Mouse (Mus musculus): ENCODE results near the gene Gm10959. TPM values are rescaled to one million over a fixed set of nuclear protein-coding genes. Genes with fewer than 3 reads are reported as not detected.

Gm10959 gene
- polyA plus RNA-seq, 1 experiment from 2014 or later = not detected

- peak; percentile 79 for ATAC-seq
- H3K4me2 ChIP-seq (ENCODE audit: low read length) = no peak overlapping the region
- 46% methylated on average over 12 of the region's 12 CpGs for WGBS
These were observed 15.3 kb downstream of the Gm10959 start for GRCm38 (mm10) chr3:122903746-122904433.

GRCm38 (mm10) chr3:122898254-122898653 lies 20.9 kb downstream of the Gm10959 start:
- H3K27ac ChIP-seq (ENCODE audit: low read depth, low read length) = no peak overlapping the region
- no peaks in the 10 kb centered on the region for H3K9me3 ChIP-seq (ENCODE audit: control insufficient read depth, low read length)
- ATAC-seq = no peak
- no peaks in the 10 kb centered on the region for H3K27me3 ChIP-seq (replicated peaks; ENCODE audit: control insufficient read depth, insufficient read depth, low read length)
- H3K9ac ChIP-seq (ENCODE audit: low read depth, low read length) = no peak overlapping the region
- no peaks in the 10 kb centered on the region for H3K36me3 ChIP-seq (ENCODE audit: control insufficient read depth, insufficient read depth, low read length)
- WGBS = 60% methylated on average over 6 of the region's 6 CpGs
- no peaks in the 10 kb centered on the region for H3K4me1 ChIP-seq (ENCODE audit: control insufficient read depth, insufficient read depth, low read depth, low read length)
- H3K4me2 ChIP-seq (ENCODE audit: low read length) = no peak overlapping the region
- no peak overlapping the region for H3K4me3 ChIP-seq (ENCODE audit: low read length)

More at GRCm38 (mm10) chr3:122903746-122904433, 15.3 kb downstream of the Gm10959 start:
- no peak overlapping the region for H3K9ac ChIP-seq (ENCODE audit: low read depth, low read length)
- no peak overlapping the region for H3K4me3 ChIP-seq (ENCODE audit: low read length)
- no peaks in the 10 kb centered on the region for H3K9me3 ChIP-seq (ENCODE audit: control insufficient read depth, low read length)
- H3K27ac ChIP-seq (ENCODE audit: low read depth, low read length) = no peak overlapping the region
- H3K27me3 ChIP-seq (replicated peaks; ENCODE audit: control insufficient read depth, insufficient read depth, low read length) = no peaks in the 10 kb centered on the region
- H3K4me1 ChIP-seq (ENCODE audit: control insufficient read depth, insufficient read depth, low read depth, low read length) = no peaks in the 10 kb centered on the region
- H3K36me3 ChIP-seq (ENCODE audit: control insufficient read depth, insufficient read depth, low read length) = no peaks in the 10 kb centered on the region

- Histone ChIP-seq H3K4me1 (ENCODE audit: control insufficient read depth, insufficient read depth, low read depth, low read length) (no peaks in the 10 kb centered on the region), H3K27me3 (replicated peaks; ENCODE audit: control insufficient read depth, insufficient read depth, low read length) (no peaks in the 10 kb centered on the region), H3K27ac (ENCODE audit: low read depth, low read length) (no peak overlapping the region), H3K9ac (ENCODE audit: low read depth, low read length) (no peak overlapping the region), H3K9me3 (ENCODE audit: control insufficient read depth, low read length) (no peaks in the 10 kb centered on the region), H3K4me3 (ENCODE audit: low read length) (no peak overlapping the region), H3K4me2 (ENCODE audit: low read length) (no peak overlapping the region), H3K36me3 (ENCODE audit: control insufficient read depth, insufficient read depth, low read length) (no peaks in the 10 kb centered on the region)
- no peak for ATAC-seq
- WGBS = 90% methylated on average over 11 of the region's 11 CpGs
These were observed 23.9 kb downstream of the Gm10959 start for GRCm38 (mm10) chr3:122895189-122895731.

GRCm38 (mm10) chr3:122894772-122895171 lies 24.4 kb downstream of the Gm10959 start, which contains the start of gene Fabp2:
Gene Fabp2, plus strand, starts transcription at chr3:122895072.
- no peak within 1 kb of the TSS for H3K9ac ChIP-seq (ENCODE audit: low read depth, low read length)
- H3K4me3 ChIP-seq (ENCODE audit: low read length) = no peak within 1 kb of the TSS
- no peaks in the 10 kb centered on the region for H3K9me3 ChIP-seq (ENCODE audit: control insufficient read depth, low read length)
- H3K27ac ChIP-seq (ENCODE audit: low read depth, low read length) = no peak within 1 kb of the TSS
- H3K27me3 ChIP-seq (replicated peaks; ENCODE audit: control insufficient read depth, insufficient read depth, low read length) = no peaks in the 10 kb centered on the region
- ATAC-seq = no peak
- WGBS = 97% methylated on average over 3 of the region's 3 CpGs
- no peak within 1 kb of the TSS for H3K4me2 ChIP-seq (ENCODE audit: low read length)
- no peaks in the 10 kb centered on the region for H3K4me1 ChIP-seq (ENCODE audit: control insufficient read depth, insufficient read depth, low read depth, low read length)
- no peaks in the 10 kb centered on the region for H3K36me3 ChIP-seq (ENCODE audit: control insufficient read depth, insufficient read depth, low read length)

GRCm38 (mm10) chr3:122888371-122888819 lies 30.8 kb downstream of the Gm10959 start:
- Histone ChIP-seq H3K27me3 (replicated peaks; ENCODE audit: control insufficient read depth, insufficient read depth, low read length) (no peaks in the 10 kb centered on the region), H3K9ac (ENCODE audit: low read depth, low read length) (no peak overlapping the region), H3K4me3 (ENCODE audit: low read length) (no peak overlapping the region), H3K36me3 (ENCODE audit: control insufficient read depth, insufficient read depth, low read length) (no peaks in the 10 kb centered on the region), H3K9me3 (ENCODE audit: control insufficient read depth, low read length) (no peaks in the 10 kb centered on the region), H3K27ac (ENCODE audit: low read depth, low read length) (no peak overlapping the region), H3K4me2 (ENCODE audit: low read length) (no peak overlapping the region), H3K4me1 (ENCODE audit: control insufficient read depth, insufficient read depth, low read depth, low read length) (no peaks in the 10 kb centered on the region)
- 88% methylated on average over 5 of the region's 5 CpGs for WGBS
- ATAC-seq = no peak

GRCm38 (mm10) chr3:122887505-122888301 lies 31.5 kb downstream of the Gm10959 start:
- H3K27me3 ChIP-seq (replicated peaks; ENCODE audit: control insufficient read depth, insufficient read depth, low read length) = no peaks in the 10 kb centered on the region
- no peaks in the 10 kb centered on the region for H3K9me3 ChIP-seq (ENCODE audit: control insufficient read depth, low read length)
- no peaks in the 10 kb centered on the region for H3K4me1 ChIP-seq (ENCODE audit: control insufficient read depth, insufficient read depth, low read depth, low read length)
- no peak overlapping the region for H3K9ac ChIP-seq (ENCODE audit: low read depth, low read length)
- no peak for ATAC-seq
- no peak overlapping the region for H3K4me3 ChIP-seq (ENCODE audit: low read length)
- WGBS = 78% methylated on average over 4 of the region's 4 CpGs
- no peaks in the 10 kb centered on the region for H3K36me3 ChIP-seq (ENCODE audit: control insufficient read depth, insufficient read depth, low read length)
- no peak overlapping the region for H3K4me2 ChIP-seq (ENCODE audit: low read length)
- no peak overlapping the region for H3K27ac ChIP-seq (ENCODE audit: low read depth, low read length)

GRCm38 (mm10) chr3:122878705-122879315 lies 40.4 kb downstream of the Gm10959 start:
- Histone ChIP-seq H3K4me3 (ENCODE audit: low read length) (no peak overlapping the region), H3K36me3 (ENCODE audit: control insufficient read depth, insufficient read depth, low read length) (no peaks in the 10 kb centered on the region), H3K9ac (ENCODE audit: low read depth, low read length) (no peak overlapping the region), H3K9me3 (ENCODE audit: control insufficient read depth, low read length) (no peaks in the 10 kb centered on the region), H3K27ac (ENCODE audit: low read depth, low read length) (no peak overlapping the region), H3K27me3 (replicated peaks; ENCODE audit: control insufficient read depth, insufficient read depth, low read length) (no peaks in the 10 kb centered on the region), H3K4me1 (ENCODE audit: control insufficient read depth, insufficient read depth, low read depth, low read length) (no peaks in the 10 kb centered on the region), H3K4me2 (ENCODE audit: low read length) (no peak overlapping the region)
- WGBS = 83% methylated on average over 8 of the region's 8 CpGs
- ATAC-seq = no peak

- Histone ChIP-seq H3K27me3 (replicated peaks; ENCODE audit: control insufficient read depth, insufficient read depth, low read length) (no peaks in the 10 kb centered on the region), H3K4me1 (ENCODE audit: control insufficient read depth, insufficient read depth, low read depth, low read length) (no peaks in the 10 kb centered on the region), H3K9me3 (ENCODE audit: control insufficient read depth, low read length) (no peaks in the 10 kb centered on the region), H3K9ac (ENCODE audit: low read depth, low read length) (no peak overlapping the region), H3K4me3 (ENCODE audit: low read length) (no peak overlapping the region), H3K4me2 (ENCODE audit: low read length) (no peak overlapping the region), H3K36me3 (ENCODE audit: control insufficient read depth, insufficient read depth, low read length) (no peaks in the 10 kb centered on the region), H3K27ac (ENCODE audit: low read depth, low read length) (no peak overlapping the region)
- no peak for ATAC-seq
- WGBS = 93% methylated on average over 3 of the region's 3 CpGs
These were observed 41.6 kb downstream of the Gm10959 start for GRCm38 (mm10) chr3:122877543-122877942.

GRCm38 (mm10) chr3:122876870-122877269 lies 42.3 kb downstream of the Gm10959 start:
- Histone ChIP-seq H3K36me3 (ENCODE audit: control insufficient read depth, insufficient read depth, low read length) (no peaks in the 10 kb centered on the region), H3K27ac (ENCODE audit: low read depth, low read length) (no peak overlapping the region), H3K4me3 (ENCODE audit: low read length) (no peak overlapping the region), H3K4me2 (ENCODE audit: low read length) (no peak overlapping the region), H3K9me3 (ENCODE audit: control insufficient read depth, low read length) (no peaks in the 10 kb centered on the region), H3K9ac (ENCODE audit: low read depth, low read length) (no peak overlapping the region), H3K4me1 (ENCODE audit: control insufficient read depth, insufficient read depth, low read depth, low read length) (no peaks in the 10 kb centered on the region), H3K27me3 (replicated peaks; ENCODE audit: control insufficient read depth, insufficient read depth, low read length) (no peaks in the 10 kb centered on the region)
- 91% methylated on average over 2 of the region's 2 CpGs for WGBS
- no peak for ATAC-seq
